Mouse (Mus musculus) midbrain, postnatal 0 days (tissue): ENCODE results near the gene Itsn1. TPM values are rescaled to one million over a fixed set of nuclear protein-coding genes. Genes with fewer than 3 reads are reported as not detected.

Experiments used
- ATAC-seq: fragments of 200-750 bp; cut with Nextera tagmentation; 2 replicates; pipeline ENCODE4 v1.8.0; 2017; ENCODE audit warnings: moderate number of reproducible peaks, mild to moderate bottlenecking, moderate TSS enrichment, moderate library complexity; ENCODE audit not compliant: low FRiP score
- DNase-seq: peaks from one replicate; pipeline ENCODE4 v3.0.0-alpha.2; 2015; ENCODE audit warnings: low spot score
- H3K27ac ChIP-seq: fragments of 300-500 bp; sonication (generic); 2 replicates; pipeline ENCODE4 v1.5.1; 2014; ENCODE audit warnings: low read depth, mild to moderate bottlenecking, low read length, mixed read lengths
- H3K27me3 ChIP-seq: fragments of 300-500 bp; sonication (generic); 2 replicates; pipeline ENCODE4 v1.6.1; 2014; ENCODE audit warnings: low read length, control low read depth, mixed read lengths; ENCODE audit not compliant: insufficient read depth
- H3K36me3 ChIP-seq: fragments of 300-500 bp; sonication (generic); 2 replicates; pipeline ENCODE4 v1.6.1; 2014; ENCODE audit warnings: low read length, control low read depth, mixed read lengths; ENCODE audit not compliant: insufficient read depth
- H3K4me1 ChIP-seq: fragments of 300-500 bp; sonication (generic); 2 replicates; pipeline ENCODE4 v1.6.1; 2014; ENCODE audit warnings: mild to moderate bottlenecking, control low read depth, antibody characterized with exemption, low read length, mixed read lengths; ENCODE audit not compliant: insufficient read depth
- H3K4me2 ChIP-seq: fragments of 300-500 bp; sonication (generic); 2 replicates; pipeline ENCODE4 v1.6.1; 2014; ENCODE audit warnings: low read depth, mild to moderate bottlenecking, low read length, mixed read lengths; ENCODE audit not compliant: poor library complexity, severe bottlenecking
- H3K4me3 ChIP-seq: fragments of 300-500 bp; sonication (generic); 2 replicates; pipeline ENCODE4 v1.5.1; 2014; ENCODE audit warnings: low read depth, mild to moderate bottlenecking, low read length, moderate library complexity
- H3K9ac ChIP-seq: fragments of 300-500 bp; sonication (generic); replicated peaks from 2 replicates; pipeline ENCODE4 v1.6.1; 2014; ENCODE audit warnings: mild to moderate bottlenecking, low read length, moderate library complexity, mixed read lengths; ENCODE audit not compliant: poor library complexity, severe bottlenecking
- H3K9me3 ChIP-seq: fragments of 300-500 bp; sonication (generic); 2 replicates; pipeline ENCODE4 v1.6.1; 2016; ENCODE audit warnings: low read length, control low read depth
- CTCF ChIP-seq: IDR thresholded peaks from 2 replicates; pipeline ENCODE4 v1.5.1; 2016; ENCODE audit warnings: antibody characterized with exemption, mild to moderate bottlenecking
- WGBS: fragments of 180-500 bp; shearing (Covaris S2); extraction: QIAGEN DNeasy Blood & Tissue Kit; methylation state at CpG from one replicate; pipeline ENCODE4 v1.1.7; 2014; 5-methylcytosine and 5-hydroxymethylcytosine counted together
- polyA plus RNA-seq: library from polyadenylated mRNA; unstranded; fragments of >200 nt; fragmentation: Nextera tagmentation; extraction: Ambion mirVana; gene quantifications from 2 replicates; pipeline ENCODE4 v1.2.1, GENCODE M21; 2015
- total RNA-seq: library from RNA; depleted of rRNA; stranded (reverse); fragments of >200 nt; gene quantifications from 2 replicates; pipeline ENCODE4 v1.2.3, GENCODE M21; 2014

Itsn1 gene
- total and polyA plus RNA-seq, 2 experiments from 2014 or later, result 34.0 to 78.7 TPM

DNA sequence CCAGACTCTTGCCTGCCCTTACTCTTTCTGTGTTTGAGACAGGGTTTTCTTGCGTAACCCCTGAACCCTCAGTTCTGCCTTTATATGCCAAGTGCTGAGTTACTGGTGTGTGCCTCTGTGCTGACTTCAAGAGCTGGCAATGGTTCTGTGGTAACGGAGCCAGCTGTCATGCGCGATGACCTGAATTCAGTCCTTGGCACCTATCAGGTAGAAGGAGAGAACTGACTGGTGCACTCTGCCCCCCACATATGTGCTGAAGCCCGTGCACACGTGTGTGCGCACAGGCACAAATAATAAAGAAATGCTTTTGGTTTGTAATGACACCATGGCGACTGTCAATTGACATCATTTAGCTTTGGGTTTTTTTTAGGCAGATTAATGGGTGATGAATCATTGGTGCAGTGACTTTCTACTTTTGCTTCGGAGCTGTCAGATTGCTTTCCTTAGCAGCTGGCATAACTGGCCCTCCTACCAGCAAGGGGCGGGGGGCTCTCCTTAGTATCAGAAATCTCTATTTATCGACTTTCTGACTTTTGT, 38.2 kb downstream of the Itsn1 start:
- peaks cover 14% of the 10 kb centered on the region for H3K4me1 ChIP-seq
- ATAC-seq (no peak), DNase-seq (no peak)
- no peak for TF ChIP-seq CTCF
- H3K4me2 ChIP-seq, result no peak overlapping the region
- no peak overlapping the region for H3K4me3 ChIP-seq
- WGBS, result 78% methylated on average over 11 of the region's 11 CpGs
- no peak overlapping the region for H3K9ac ChIP-seq
- H3K27me3 ChIP-seq, result no peaks in the 10 kb centered on the region
- no peaks in the 10 kb centered on the region for H3K9me3 ChIP-seq
- no peak overlapping the region for H3K27ac ChIP-seq
- no peaks in the 10 kb centered on the region for H3K36me3 ChIP-seq

- ATAC-seq (no peak), DNase-seq (no peak)
- H3K27ac ChIP-seq, result no peak overlapping the region
- H3K4me2 ChIP-seq, result no peak overlapping the region
- TF ChIP-seq CTCF, result no peak
- no peaks in the 10 kb centered on the region for H3K9me3 ChIP-seq
- no peaks in the 10 kb centered on the region for H3K36me3 ChIP-seq
- peaks cover 14% of the 10 kb centered on the region for H3K4me1 ChIP-seq
- WGBS, result 93% methylated on average over 6 of the region's 6 CpGs
- H3K4me3 ChIP-seq, result no peak overlapping the region
- H3K9ac ChIP-seq, result no peak overlapping the region
- no peaks in the 10 kb centered on the region for H3K27me3 ChIP-seq
Measured at GRCm38 (mm10) chr16:91768586-91768985, 39.5 kb downstream of the Itsn1 start.

- Histone ChIP-seq H3K9me3 (no peaks in the 10 kb centered on the region), H3K4me1 (peaks cover 14% of the 10 kb centered on the region), H3K9ac (no peak overlapping the region), H3K36me3 (no peaks in the 10 kb centered on the region), H3K27ac (peak overlapping the region; percentile 65; the same call in 1 of the 2 replicates), H3K4me2 (no peak overlapping the region), H3K27me3 (no peaks in the 10 kb centered on the region), H3K4me3 (no peak overlapping the region)
- WGBS, result 63% methylated on average over 5 of the region's 5 CpGs
- no peak for TF ChIP-seq CTCF
- ATAC-seq, result no peak
- DNase-seq, result no peak
Measured at GRCm38 (mm10) chr16:91769911-91770310, 40.8 kb downstream of the Itsn1 start.

- Histone ChIP-seq H3K36me3 (no peaks in the 10 kb centered on the region), H3K4me1 (peaks cover 14% of the 10 kb centered on the region), H3K4me3 (no peak overlapping the region), H3K27me3 (no peaks in the 10 kb centered on the region), H3K4me2 (no peak overlapping the region; the same call in 1 of the 2 replicates), H3K9ac (no peak overlapping the region), H3K9me3 (no peaks in the 10 kb centered on the region), H3K27ac (peak overlapping the region; percentile 65)
- peak; percentile 37 for DNase-seq
- peak; percentile 65 for ATAC-seq
- no peak for TF ChIP-seq CTCF
- 10% methylated on average over 5 of the region's 5 CpGs for WGBS
Measured at GRCm38 (mm10) chr16:91770662-91771061, 41.6 kb downstream of the Itsn1 start.

GRCm38 (mm10) chr16:91771334-91771733, 42.3 kb downstream of the Itsn1 start:
- Histone ChIP-seq H3K36me3 (no peaks in the 10 kb centered on the region), H3K4me3 (no peak overlapping the region), H3K27ac (peak overlapping the region; percentile 65; the same call in 1 of the 2 replicates), H3K9me3 (no peaks in the 10 kb centered on the region), H3K27me3 (no peaks in the 10 kb centered on the region), H3K4me1 (peaks cover 14% of the 10 kb centered on the region), H3K9ac (0 out of 2 replicates have a peak overlapping the region, but pooled peaks have one; percentile 33), H3K4me2 (no peak overlapping the region)
- ATAC-seq, result no peak
- WGBS, result 78% methylated on average over 6 of the region's 6 CpGs
- DNase-seq, result no peak
- TF ChIP-seq CTCF, result no peak

DNA sequence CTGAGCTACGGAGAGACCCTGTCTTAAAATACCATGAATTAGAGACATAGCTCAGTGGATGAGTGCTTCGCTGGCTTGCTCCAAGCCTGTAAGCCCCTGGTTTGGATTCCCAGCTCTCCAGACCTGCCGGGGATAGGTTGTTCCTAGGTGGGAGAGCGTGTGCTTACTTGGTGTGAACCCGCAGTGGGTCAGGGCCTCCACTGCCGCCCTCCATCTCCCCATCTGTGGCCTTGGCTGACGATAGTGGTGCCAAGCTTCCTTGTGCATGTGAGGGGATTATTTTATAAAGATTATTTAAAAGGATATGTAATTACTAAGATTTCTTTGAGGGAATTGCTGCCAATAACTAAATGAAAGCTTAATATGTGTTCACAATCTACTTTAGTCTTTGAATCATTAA, 43.5 kb downstream of the Itsn1 start:
- Histone ChIP-seq H3K9me3 (no peaks in the 10 kb centered on the region), H3K36me3 (no peaks in the 10 kb centered on the region), H3K4me1 (peaks cover 11% of the 10 kb centered on the region; the same call in 1 of the 2 replicates), H3K9ac (no peak overlapping the region), H3K4me3 (no peak overlapping the region), H3K4me2 (no peak overlapping the region), H3K27me3 (no peaks in the 10 kb centered on the region), H3K27ac (no peak overlapping the region)
- WGBS, result 85% methylated on average over 7 of the region's 7 CpGs
- TF ChIP-seq CTCF, result no peak
- DNase-seq (no peak), ATAC-seq (no peak)
